Mouse (Mus musculus): ENCODE measurements at regions not wholly inside any gene's neighbourhood (a gene's known extent, or its start where the extent isn't known, plus 50 kb on each side); places are given as distances from the start of the nearest gene placed in this dataset.

DNA sequence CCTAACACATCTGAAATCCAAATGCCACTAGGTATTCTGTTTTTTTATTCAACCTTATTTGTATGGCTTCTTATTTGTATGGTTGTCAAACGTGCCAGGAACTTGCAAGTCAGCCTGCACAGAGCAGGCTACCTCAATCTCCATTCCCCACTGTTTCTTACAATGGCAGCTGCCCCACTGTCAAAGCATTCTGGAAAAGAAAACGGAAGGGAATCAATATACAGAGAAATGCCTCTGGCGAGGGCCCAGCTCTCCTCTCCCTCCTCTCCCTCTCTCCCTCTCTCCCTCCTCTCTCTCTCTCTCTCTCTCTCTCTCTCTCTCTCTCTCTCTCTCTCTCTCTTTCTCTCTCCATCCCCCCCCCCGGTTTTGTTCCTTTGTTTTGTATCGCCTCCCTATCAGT is 191.0 kb downstream of the Zfp36l1 start:
- no peaks in the 10 kb centered on the region for H3K27me3 ChIP-seq (replicated peaks; ENCODE audit: control insufficient read depth, insufficient read depth, low read length)
- 54% methylated on average over 5 of the region's 5 CpGs for WGBS
- ATAC-seq, result no peak
- H3K4me1 ChIP-seq (replicated peaks; ENCODE audit: control insufficient read depth, insufficient read depth, low read length), result 0 out of 2 replicates have a peak, but pooled peaks cover 13% of the 10 kb centered on the region
- no peak overlapping the region for H3K9ac ChIP-seq (ENCODE audit: low read depth, low read length)
- no peak overlapping the region for H3K4me2 ChIP-seq (replicated peaks; ENCODE audit: low read depth)
- no peaks in the 10 kb centered on the region for H3K36me3 ChIP-seq (ENCODE audit: control insufficient read depth, insufficient read depth)
- no peak overlapping the region for H3K27ac ChIP-seq (ENCODE audit: low read depth, low read length)
- no peak overlapping the region for H3K4me3 ChIP-seq (ENCODE audit: low read depth, low read length)
- TF ChIP-seq CTCF (IDR thresholded peaks at IDR 0.05; ENCODE audit: low read depth), result no peak
- H3K9me3 ChIP-seq (ENCODE audit: control insufficient read depth), result no peaks in the 10 kb centered on the region

GRCm38 (mm10) chr12:79918983-79919382 is 193.8 kb downstream of the Zfp36l1 start:
- no peak overlapping the region for H3K4me3 ChIP-seq (ENCODE audit: low read depth, low read length)
- ATAC-seq, result no peak
- H3K9ac ChIP-seq (ENCODE audit: low read depth, low read length), result no peak overlapping the region
- peak; percentile 48 for TF ChIP-seq CTCF (IDR thresholded peaks at IDR 0.05; ENCODE audit: low read depth)
- H3K4me2 ChIP-seq (replicated peaks; ENCODE audit: low read depth), result no peak overlapping the region
- no peaks in the 10 kb centered on the region for H3K9me3 ChIP-seq (ENCODE audit: control insufficient read depth)
- no peaks in the 10 kb centered on the region for H3K27me3 ChIP-seq (replicated peaks; ENCODE audit: control insufficient read depth, insufficient read depth, low read length)
- WGBS, result 91% methylated on average over 5 of the region's 5 CpGs
- no peak overlapping the region for H3K27ac ChIP-seq (ENCODE audit: low read depth, low read length)
- H3K36me3 ChIP-seq (ENCODE audit: control insufficient read depth, insufficient read depth), result no peaks in the 10 kb centered on the region
- H3K4me1 ChIP-seq (replicated peaks; ENCODE audit: control insufficient read depth, insufficient read depth, low read length), result 0 out of 2 replicates have a peak, but pooled peaks cover 13% of the 10 kb centered on the region

DNA sequence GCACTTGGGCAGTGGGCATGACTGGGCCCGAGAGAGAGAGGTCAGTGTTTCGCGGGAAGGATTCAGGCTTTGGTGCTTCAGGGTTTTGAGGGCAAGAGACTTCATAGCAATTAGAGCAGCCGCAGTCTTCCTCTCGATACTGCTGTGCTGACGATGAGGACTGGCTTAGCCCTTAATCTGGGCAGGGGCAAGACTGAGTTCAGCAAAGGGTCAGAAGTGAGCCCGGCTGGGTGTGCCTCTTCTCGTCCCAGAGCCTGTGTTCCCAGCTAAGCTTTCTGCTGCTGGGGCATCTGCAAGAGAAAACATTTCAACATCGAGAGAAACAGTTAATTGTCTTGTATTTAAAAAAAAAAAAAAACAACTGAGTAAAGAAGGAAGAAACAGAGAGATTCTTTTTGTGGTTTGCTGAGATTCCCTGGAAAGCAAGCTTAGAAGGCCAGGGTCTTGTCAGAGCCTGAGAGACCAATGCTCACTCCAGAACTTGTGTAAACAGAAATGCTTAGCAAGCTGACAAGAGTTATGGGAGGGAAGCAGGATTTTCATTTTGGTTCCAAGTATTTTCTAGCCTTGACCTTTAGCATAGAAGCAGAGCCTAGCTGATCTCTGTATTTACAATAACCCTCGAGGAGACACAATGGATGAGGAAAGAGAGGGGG is 195.1 kb downstream of the Zfp36l1 start:
- Histone ChIP-seq H3K27me3 (replicated peaks; ENCODE audit: control insufficient read depth, insufficient read depth, low read length) (no peaks in the 10 kb centered on the region), H3K9me3 (ENCODE audit: control insufficient read depth) (no peaks in the 10 kb centered on the region), H3K4me3 (ENCODE audit: low read depth, low read length) (no peak overlapping the region), H3K27ac (ENCODE audit: low read depth, low read length) (peak overlapping the region; percentile 15; the same call in 1 of the 2 replicates), H3K36me3 (ENCODE audit: control insufficient read depth, insufficient read depth) (no peaks in the 10 kb centered on the region), H3K9ac (ENCODE audit: low read depth, low read length) (no peak overlapping the region), H3K4me2 (replicated peaks; ENCODE audit: low read depth) (no peak overlapping the region), H3K4me1 (replicated peaks; ENCODE audit: control insufficient read depth, insufficient read depth, low read length) (0 out of 2 replicates have a peak, but pooled peaks cover 13% of the 10 kb centered on the region)
- no peak for ATAC-seq
- no peak for TF ChIP-seq CTCF (IDR thresholded peaks at IDR 0.05; ENCODE audit: low read depth)
- WGBS, result 21% methylated on average over 10 of the region's 10 CpGs

DNA sequence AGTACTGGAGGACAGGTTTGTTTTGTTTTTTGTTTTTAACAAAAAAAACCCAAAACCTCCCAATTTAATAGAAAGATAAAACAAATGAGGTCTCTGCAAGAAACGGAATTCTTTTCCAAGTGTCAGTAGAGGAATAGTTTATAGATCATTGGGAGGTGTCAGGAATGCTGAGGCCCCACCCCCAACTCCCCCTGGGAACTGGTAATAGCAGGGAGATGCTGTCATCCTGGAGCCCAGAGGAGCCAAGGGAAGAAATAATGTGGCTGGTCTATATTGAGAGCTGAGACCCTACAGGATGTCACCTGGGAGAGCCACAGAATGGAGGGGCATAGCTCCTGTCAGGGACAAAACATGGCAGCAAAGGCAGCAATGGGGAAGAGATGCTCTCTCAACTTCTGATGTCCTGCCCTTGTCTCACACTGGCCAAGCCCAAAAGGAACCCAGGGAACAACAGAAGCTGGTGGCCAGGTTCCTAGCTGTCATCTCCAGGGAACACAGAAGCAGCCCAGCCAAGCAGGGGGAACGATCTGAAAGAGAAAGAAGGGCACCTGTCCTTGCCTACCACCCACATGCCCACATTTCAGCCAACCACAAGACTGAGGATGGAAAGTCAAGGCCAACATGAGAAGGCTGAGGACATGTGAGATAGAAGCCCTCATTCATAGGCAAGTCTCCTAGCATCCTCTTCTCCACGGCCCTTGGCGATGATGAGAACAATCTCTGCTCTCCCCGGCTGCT is 195.7 kb downstream of the Zfp36l1 start:
- Histone ChIP-seq H3K4me2 (replicated peaks; ENCODE audit: low read depth) (no peak overlapping the region), H3K36me3 (ENCODE audit: control insufficient read depth, insufficient read depth) (no peaks in the 10 kb centered on the region), H3K4me3 (ENCODE audit: low read depth, low read length) (no peak overlapping the region), H3K9ac (ENCODE audit: low read depth, low read length) (no peak overlapping the region), H3K27me3 (replicated peaks; ENCODE audit: control insufficient read depth, insufficient read depth, low read length) (no peaks in the 10 kb centered on the region), H3K9me3 (ENCODE audit: control insufficient read depth) (no peaks in the 10 kb centered on the region), H3K4me1 (replicated peaks; ENCODE audit: control insufficient read depth, insufficient read depth, low read length) (0 out of 2 replicates have a peak, but pooled peaks cover 13% of the 10 kb centered on the region), H3K27ac (ENCODE audit: low read depth, low read length) (peak overlapping the region; percentile 15; the same call in 1 of the 2 replicates)
- TF ChIP-seq CTCF (IDR thresholded peaks at IDR 0.05; ENCODE audit: low read depth), result no peak
- WGBS, result 75% methylated on average over 5 of the region's 5 CpGs
- no peak for ATAC-seq

DNA sequence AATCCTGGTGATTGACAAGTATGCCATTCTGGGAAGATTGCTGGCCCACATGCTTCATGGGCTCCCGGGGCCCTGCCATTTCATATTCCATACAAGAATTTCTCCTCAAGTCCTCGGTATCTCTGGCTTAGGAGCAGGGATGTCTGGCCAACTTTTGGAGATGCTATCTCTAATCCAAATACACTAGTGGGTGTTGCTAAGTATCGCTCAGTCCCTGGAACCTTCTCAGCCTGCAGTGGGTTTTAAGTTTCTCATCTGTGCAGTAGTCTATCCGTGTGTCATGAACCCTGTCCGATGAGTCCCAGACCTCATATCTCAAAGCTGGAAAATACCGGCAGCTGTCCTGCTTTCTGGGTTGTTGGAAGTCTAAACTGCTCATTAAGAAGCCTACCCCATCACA is 198.9 kb downstream of the Zfp36l1 start:
- Histone ChIP-seq H3K36me3 (ENCODE audit: control insufficient read depth, insufficient read depth) (no peaks in the 10 kb centered on the region), H3K27ac (ENCODE audit: low read depth, low read length) (no peak overlapping the region), H3K4me2 (replicated peaks; ENCODE audit: low read depth) (no peak overlapping the region), H3K9ac (ENCODE audit: low read depth, low read length) (no peak overlapping the region), H3K27me3 (replicated peaks; ENCODE audit: control insufficient read depth, insufficient read depth, low read length) (no peaks in the 10 kb centered on the region), H3K4me1 (replicated peaks; ENCODE audit: control insufficient read depth, insufficient read depth, low read length) (0 out of 2 replicates have a peak, but pooled peaks cover 11% of the 10 kb centered on the region), H3K9me3 (ENCODE audit: control insufficient read depth) (no peaks in the 10 kb centered on the region), H3K4me3 (ENCODE audit: low read depth, low read length) (no peak overlapping the region)
- 76% methylated on average over 6 of the region's 6 CpGs for WGBS
- ATAC-seq, result no peak
- TF ChIP-seq CTCF (IDR thresholded peaks at IDR 0.05; ENCODE audit: low read depth), result no peak

DNA sequence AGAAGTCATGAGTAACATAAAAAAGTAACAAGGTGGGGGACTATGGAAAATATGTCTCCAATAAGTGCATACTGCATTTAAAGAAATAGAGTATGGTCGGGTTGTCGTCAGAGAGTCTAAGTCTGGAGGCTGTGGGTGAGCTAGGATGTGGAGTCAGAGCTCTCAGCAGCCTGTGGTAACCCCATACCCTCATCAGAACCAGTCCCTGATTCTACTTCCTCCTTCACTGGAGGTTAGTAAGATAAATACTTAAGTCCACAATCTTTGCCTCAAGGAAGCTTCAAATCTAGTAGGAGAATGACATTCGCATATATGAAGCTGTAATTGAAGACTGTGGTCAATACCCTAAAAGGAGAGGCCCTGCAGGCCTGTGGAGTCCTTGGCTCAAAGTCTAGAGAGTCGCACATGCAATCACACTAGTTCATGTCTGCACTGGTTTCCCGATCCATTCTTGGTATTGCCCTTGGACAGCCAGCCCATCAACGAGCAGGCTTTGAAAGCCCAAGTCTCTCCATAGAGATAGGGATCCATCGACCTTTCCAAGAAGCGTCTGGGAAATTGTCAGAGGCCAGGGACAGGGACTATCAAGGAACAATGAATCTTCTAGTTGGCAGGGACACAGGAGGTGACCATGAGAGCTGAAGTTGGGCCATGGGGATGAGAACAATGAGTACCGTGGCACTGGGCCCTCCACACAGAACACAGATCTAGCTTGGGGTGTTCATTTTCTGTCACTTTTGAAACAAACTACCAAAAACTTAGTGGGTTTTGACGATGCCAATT is 200.3 kb downstream of the Zfp36l1 start:
- ATAC-seq, result no peak
- Histone ChIP-seq H3K4me2 (replicated peaks; ENCODE audit: low read depth) (no peak overlapping the region), H3K36me3 (ENCODE audit: control insufficient read depth, insufficient read depth) (no peaks in the 10 kb centered on the region), H3K4me1 (replicated peaks; ENCODE audit: control insufficient read depth, insufficient read depth, low read length) (0 out of 2 replicates have a peak, but pooled peaks cover 4% of the 10 kb centered on the region), H3K9ac (ENCODE audit: low read depth, low read length) (no peak overlapping the region), H3K4me3 (ENCODE audit: low read depth, low read length) (no peak overlapping the region), H3K9me3 (ENCODE audit: control insufficient read depth) (no peaks in the 10 kb centered on the region), H3K27me3 (replicated peaks; ENCODE audit: control insufficient read depth, insufficient read depth, low read length) (no peaks in the 10 kb centered on the region), H3K27ac (ENCODE audit: low read depth, low read length) (no peak overlapping the region)
- TF ChIP-seq CTCF (IDR thresholded peaks at IDR 0.05; ENCODE audit: low read depth), result no peak
- 93% methylated on average over 10 of the region's 10 CpGs for WGBS
